Mouse (Mus musculus) heart, embryonic 10.5 days (tissue): ENCODE results near the gene Dusp7. TPM values are rescaled to one million over a fixed set of nuclear protein-coding genes. Genes with fewer than 3 reads are reported as not detected.

ENCODE experiments used
- DNase-seq: peaks from one replicate; pipeline ENCODE4 v3.0.0-alpha.2; 2017; ENCODE audit warnings: low spot score
- H3K27ac ChIP-seq: fragments of 300-500 bp; sonication (generic); 2 replicates; pipeline ENCODE4 v1.5.1; 2016; ENCODE audit warnings: mild to moderate bottlenecking
- H3K27me3 ChIP-seq: fragments of 300-500 bp; sonication (generic); 2 replicates; pipeline ENCODE4 v1.6.1; 2016; ENCODE audit warnings: mild to moderate bottlenecking; ENCODE audit not compliant: poor library complexity, insufficient read depth, severe bottlenecking
- H3K36me3 ChIP-seq: fragments of 300-500 bp; sonication (generic); 2 replicates; pipeline ENCODE4 v1.6.1; 2016; ENCODE audit warnings: mild to moderate bottlenecking, moderate library complexity
- H3K4me1 ChIP-seq: fragments of 300-500 bp; sonication (generic); 2 replicates; pipeline ENCODE4 v1.6.1; 2016; ENCODE audit warnings: mild to moderate bottlenecking
- H3K4me3 ChIP-seq: fragments of 300-500 bp; sonication (generic); 2 replicates; pipeline ENCODE4 v1.5.1; 2016; ENCODE audit warnings: mild to moderate bottlenecking, moderate library complexity
- H3K9me3 ChIP-seq: fragments of 300-500 bp; sonication (generic); 2 replicates; pipeline ENCODE4 v1.6.1; 2016; ENCODE audit warnings: mild to moderate bottlenecking, moderate library complexity
- WGBS: fragments of 180-500 bp; shearing (Covaris S2); methylation state at CpG from one replicate; pipeline ENCODE4 v1.1.7; 2016; 5-methylcytosine and 5-hydroxymethylcytosine counted together
- polyA plus RNA-seq: library from polyadenylated mRNA; unstranded; fragments of >200 nt; fragmentation: Nextera tagmentation; extraction: Ambion mirVana; gene quantifications from 2 replicates; pipeline ENCODE4 v1.2.1, GENCODE M21; 2016

Gene Dusp7
- polyA plus RNA-seq, 1 experiment from 2014 or later, result 21.0 TPM

DNA sequence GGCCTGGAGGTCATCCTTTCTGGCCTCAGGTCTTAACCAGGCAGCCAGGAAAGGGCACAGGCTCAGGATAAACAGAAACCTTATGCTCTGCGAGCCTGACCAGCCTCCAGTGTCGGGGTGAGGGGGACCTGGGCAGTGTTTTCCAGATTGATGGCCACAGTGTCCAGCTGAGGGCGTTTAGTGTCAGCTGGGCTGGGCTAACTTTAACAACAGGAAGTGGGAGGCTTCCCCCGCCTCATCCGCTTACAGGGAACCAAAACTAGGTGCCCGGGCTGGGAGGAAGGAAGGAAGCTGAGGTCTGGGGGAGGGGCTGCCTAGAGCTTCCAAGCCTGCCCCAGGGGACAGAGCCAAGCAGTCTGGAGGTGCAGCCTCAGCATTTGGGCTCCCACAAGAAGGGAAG is 3.3 kb downstream of the Dusp7 start:
- Histone ChIP-seq H3K9me3 (no peaks in the 10 kb centered on the region), H3K4me3 (peak overlapping the region; percentile 88), H3K27me3 (no peaks in the 10 kb centered on the region), H3K36me3 (peaks cover 58% of the 10 kb centered on the region), H3K4me1 (peaks cover 51% of the 10 kb centered on the region), H3K27ac (peak overlapping the region; percentile 98)
- WGBS, result 8% methylated on average over 6 of the region's 6 CpGs
- no peak for DNase-seq

DNA sequence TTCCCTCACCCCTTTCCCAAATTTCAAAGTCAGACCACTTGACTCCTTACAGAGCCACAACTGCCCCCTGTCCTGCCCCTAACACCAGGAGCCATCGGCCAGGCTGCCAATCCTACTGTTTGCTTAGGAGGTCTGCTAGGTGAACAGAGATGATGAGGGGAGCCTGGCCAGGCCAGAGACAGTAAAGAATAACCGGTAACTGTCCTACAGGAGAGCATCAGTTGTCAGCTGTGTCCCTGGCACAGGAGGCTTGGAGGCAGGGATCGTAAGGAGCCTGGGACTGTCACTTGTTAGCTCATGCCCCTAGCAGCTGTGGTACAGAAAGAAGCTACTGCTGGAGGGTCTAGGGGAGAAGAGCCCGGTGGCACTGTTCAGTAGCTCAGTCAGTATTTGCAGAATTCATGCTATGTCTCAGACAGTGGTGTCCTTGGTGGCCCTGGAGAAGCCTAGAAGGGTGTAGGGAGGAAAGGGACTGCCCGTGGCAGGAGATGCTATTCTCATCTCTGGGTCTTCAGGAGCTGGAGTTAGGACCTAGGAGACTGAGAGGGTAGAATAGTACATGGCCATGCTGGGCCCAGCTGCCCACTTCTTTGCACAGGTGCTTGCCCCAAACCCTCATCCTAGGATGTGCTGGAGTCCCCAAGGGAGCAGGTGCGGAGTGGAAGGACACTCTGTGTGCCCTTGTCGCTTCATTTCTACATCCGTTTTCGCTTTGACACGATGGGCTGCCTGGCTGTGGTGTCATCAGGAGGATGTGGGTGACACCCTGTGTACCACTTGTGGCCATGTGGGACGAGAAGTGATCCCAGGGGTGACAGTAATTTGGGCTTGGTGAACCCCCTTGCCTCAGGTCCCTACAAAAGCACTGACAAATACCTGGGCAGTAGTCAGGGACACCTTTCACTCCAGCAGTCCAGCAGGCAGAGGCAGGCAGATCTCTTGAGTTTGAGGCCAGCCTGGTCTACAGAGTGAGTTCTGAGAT is 4.3 kb downstream of the Dusp7 start:
- Histone ChIP-seq H3K27me3 (no peaks in the 10 kb centered on the region), H3K27ac (peak overlapping the region; percentile 98), H3K4me3 (peak overlapping the region; percentile 88), H3K4me1 (peaks cover 48% of the 10 kb centered on the region), H3K36me3 (peaks cover 67% of the 10 kb centered on the region), H3K9me3 (no peaks in the 10 kb centered on the region)
- WGBS, result 93% methylated on average over 11 of the region's 11 CpGs
- no peak for DNase-seq

DNA sequence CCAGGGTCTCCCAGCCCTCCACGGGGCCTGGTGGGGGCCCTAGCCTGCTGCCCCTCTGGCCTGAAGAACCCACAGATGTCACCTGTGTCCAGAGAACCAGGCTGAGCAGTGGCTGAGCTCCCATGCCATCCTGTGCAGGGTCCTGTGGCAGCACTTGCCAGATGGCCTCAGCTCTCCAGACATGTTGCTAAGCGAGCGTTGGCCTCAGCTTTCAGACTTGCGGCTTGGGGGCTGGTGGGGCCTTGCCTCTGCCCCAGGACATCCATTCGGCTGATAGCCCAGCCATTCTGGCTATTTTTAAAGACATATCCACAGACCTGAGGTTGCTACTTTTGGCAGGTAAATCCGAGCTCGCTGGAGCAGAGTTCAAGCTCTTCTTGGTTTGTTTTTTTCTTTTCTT is 5.5 kb downstream of the Dusp7 start:
- Histone ChIP-seq H3K27ac (no peak overlapping the region), H3K4me3 (no peak overlapping the region), H3K4me1 (peaks cover 53% of the 10 kb centered on the region), H3K9me3 (no peaks in the 10 kb centered on the region), H3K27me3 (no peaks in the 10 kb centered on the region), H3K36me3 (peaks cover 79% of the 10 kb centered on the region)
- no peak for DNase-seq
- 82% methylated on average over 7 of the region's 7 CpGs for WGBS

DNA sequence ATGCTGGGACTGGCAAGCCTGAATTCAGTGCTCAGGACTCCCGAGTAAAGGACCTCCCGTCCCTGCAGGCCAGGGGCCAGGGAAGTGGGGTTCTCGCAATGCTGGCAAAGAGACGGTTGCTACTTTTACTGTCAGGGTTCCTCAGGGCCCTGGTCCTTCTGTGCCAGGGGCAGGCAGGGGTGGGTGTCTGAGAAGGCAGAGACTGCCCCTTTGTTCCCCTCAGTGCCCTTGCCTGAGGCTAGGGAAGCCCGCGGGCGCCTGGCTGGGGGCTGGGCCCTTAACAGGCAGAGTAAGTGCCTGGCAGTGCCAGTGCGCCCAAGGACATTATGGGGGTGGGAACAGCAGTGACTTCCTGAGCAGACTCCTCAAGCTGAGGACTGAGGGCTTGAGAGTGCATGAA is 8.8 kb downstream of the Dusp7 start:
- Histone ChIP-seq H3K27me3 (no peaks in the 10 kb centered on the region), H3K4me3 (no peak overlapping the region), H3K4me1 (peaks cover 43% of the 10 kb centered on the region), H3K9me3 (no peaks in the 10 kb centered on the region), H3K36me3 (peaks cover 61% of the 10 kb centered on the region), H3K27ac (0 out of 2 replicates have a peak overlapping the region, but pooled peaks have one; percentile 47)
- 87% methylated on average over 8 of the region's 8 CpGs for WGBS
- DNase-seq, result no peak

- Histone ChIP-seq H3K4me1 (peaks cover 36% of the 10 kb centered on the region), H3K9me3 (no peaks in the 10 kb centered on the region), H3K36me3 (peaks cover 53% of the 10 kb centered on the region), H3K27me3 (no peaks in the 10 kb centered on the region), H3K27ac (no peak overlapping the region; the same call in none of the 2 replicates), H3K4me3 (no peak overlapping the region)
- 78% methylated on average over 3 of the region's 3 CpGs for WGBS
- DNase-seq, result no peak
These were observed 9.6 kb downstream of the Dusp7 start for GRCm38 (mm10) chr9:106378045-106378444.

DNA sequence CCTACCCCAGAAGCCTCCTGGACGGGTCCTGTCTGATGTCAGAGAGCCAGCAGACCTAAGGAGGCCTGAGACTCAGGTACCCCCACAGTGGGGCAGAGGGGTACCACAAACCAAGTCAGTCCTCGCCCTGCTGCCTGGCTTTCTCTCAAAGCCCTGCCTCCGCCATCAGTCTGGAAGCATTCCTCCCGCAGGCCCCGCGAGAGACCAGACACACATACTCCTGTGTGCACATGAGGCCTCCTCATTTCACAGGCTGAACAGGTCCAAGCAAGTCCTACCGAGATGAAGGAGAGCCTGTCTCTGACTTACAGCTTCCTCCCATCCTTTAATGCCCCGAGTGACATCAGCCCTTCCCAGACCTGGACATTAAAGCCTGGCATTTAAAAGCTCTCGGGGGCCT is 10.3 kb downstream of the Dusp7 start:
- Histone ChIP-seq H3K27me3 (no peaks in the 10 kb centered on the region), H3K27ac (no peak overlapping the region), H3K4me3 (no peak overlapping the region), H3K4me1 (peaks cover 36% of the 10 kb centered on the region), H3K36me3 (peaks cover 46% of the 10 kb centered on the region), H3K9me3 (no peaks in the 10 kb centered on the region)
- DNase-seq, result no peak
- 70% methylated on average over 9 of the region's 9 CpGs for whole genome bisulfite sequencing

DNA sequence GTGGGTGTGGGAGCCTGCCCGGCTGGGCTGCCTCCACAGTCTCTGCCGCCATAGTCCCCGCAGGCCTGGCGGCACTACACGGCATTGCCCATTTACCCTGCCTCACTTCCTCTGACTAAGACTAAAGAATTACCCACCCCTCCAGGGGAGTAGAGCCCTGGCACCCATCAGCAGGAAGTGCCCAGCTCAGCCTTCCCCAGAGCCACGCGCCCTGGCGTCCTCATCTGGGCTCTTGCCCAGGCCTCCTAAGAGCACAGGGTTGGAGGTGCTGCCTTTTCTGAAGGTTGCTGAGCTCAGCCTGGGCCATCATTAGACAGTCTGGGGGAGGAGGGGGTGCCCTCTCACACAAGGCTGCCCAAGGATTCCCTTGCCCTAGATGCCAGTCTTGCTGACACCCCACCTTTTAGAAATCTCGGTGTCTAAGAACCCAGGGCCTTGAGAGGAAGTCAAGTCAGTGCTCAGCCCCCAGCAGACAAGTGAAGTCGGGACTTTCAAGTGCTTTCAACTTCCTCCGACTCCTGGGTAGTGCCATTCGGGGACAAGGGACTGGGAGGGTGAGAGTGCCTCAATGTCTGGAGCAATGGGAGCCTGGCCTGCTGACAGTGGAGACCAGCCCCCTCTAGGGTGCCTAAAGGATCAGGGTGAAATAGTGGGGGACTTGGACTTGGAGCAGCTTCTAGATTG is 17.9 kb downstream of the Dusp7 start:
- Histone ChIP-seq H3K36me3 (no peaks in the 10 kb centered on the region), H3K4me3 (no peak overlapping the region), H3K4me1 (peaks cover 47% of the 10 kb centered on the region), H3K27ac (no peak overlapping the region), H3K27me3 (peaks cover 6% of the 10 kb centered on the region; the same call in 1 of the 2 replicates), H3K9me3 (no peaks in the 10 kb centered on the region)
- WGBS, result 87% methylated on average over 12 of the region's 12 CpGs
- no peak for DNase-seq

- no peaks in the 10 kb centered on the region for H3K9me3 ChIP-seq
- WGBS, result 56% methylated on average over 11 of the region's 11 CpGs
- no peaks in the 10 kb centered on the region for H3K36me3 ChIP-seq
- 0 out of 2 replicates have a peak overlapping the region, but pooled peaks have one; percentile 3 for H3K4me3 ChIP-seq
- no peaks in the 10 kb centered on the region for H3K27me3 ChIP-seq
- H3K4me1 ChIP-seq, result peaks cover 59% of the 10 kb centered on the region
- H3K27ac ChIP-seq, result peak overlapping the region; percentile 73
- DNase-seq, result no peak
These were observed 24.5 kb downstream of the Dusp7 start for GRCm38 (mm10) chr9:106392828-106393527.

DNA sequence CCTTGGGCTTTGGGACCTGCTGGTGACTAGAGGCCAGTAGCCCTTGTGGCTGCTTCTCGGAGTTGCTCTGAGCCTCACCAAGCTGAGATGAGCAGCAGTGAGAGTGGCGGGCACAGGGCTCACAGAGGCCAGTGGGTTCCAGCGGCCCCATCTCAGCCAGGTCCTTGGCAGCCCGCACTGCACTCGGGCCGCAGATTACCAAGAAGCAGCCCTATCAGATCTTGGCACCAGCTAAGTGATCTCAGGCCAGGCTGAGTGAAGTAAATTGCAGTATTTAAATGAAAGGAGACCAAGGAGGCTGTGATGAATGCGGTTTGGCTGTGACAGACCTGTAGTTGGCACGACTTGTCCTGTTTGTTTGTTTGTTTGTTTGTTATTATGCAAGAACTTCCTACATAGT is 25.1 kb downstream of the Dusp7 start:
- 86% methylated on average over 8 of the region's 8 CpGs for WGBS
- H3K9me3 ChIP-seq, result no peaks in the 10 kb centered on the region
- peak overlapping the region; percentile 73 for H3K27ac ChIP-seq
- H3K36me3 ChIP-seq, result no peaks in the 10 kb centered on the region
- H3K4me3 ChIP-seq, result 0 out of 2 replicates have a peak overlapping the region, but pooled peaks have one; percentile 3
- no peak for DNase-seq
- peaks cover 63% of the 10 kb centered on the region for H3K4me1 ChIP-seq
- no peaks in the 10 kb centered on the region for H3K27me3 ChIP-seq

GRCm38 (mm10) chr9:106394649-106395602 is 26.5 kb downstream of the Dusp7 start:
- Histone ChIP-seq H3K36me3 (no peaks in the 10 kb centered on the region), H3K27ac (peak overlapping the region; percentile 76), H3K4me1 (peaks cover 70% of the 10 kb centered on the region), H3K4me3 (no peak overlapping the region), H3K9me3 (no peaks in the 10 kb centered on the region), H3K27me3 (no peaks in the 10 kb centered on the region)
- no peak for DNase-seq
- 55% methylated on average over 11 of the region's 11 CpGs for WGBS

GRCm38 (mm10) chr9:106397733-106398132 is 29.3 kb downstream of the Dusp7 start:
- H3K4me3 ChIP-seq, result no peak overlapping the region
- H3K4me1 ChIP-seq, result peaks cover 64% of the 10 kb centered on the region
- no peaks in the 10 kb centered on the region for H3K36me3 ChIP-seq
- H3K27me3 ChIP-seq, result peaks cover 7% of the 10 kb centered on the region; the same call in 1 of the 2 replicates
- no peaks in the 10 kb centered on the region for H3K9me3 ChIP-seq
- H3K27ac ChIP-seq, result peak overlapping the region; percentile 75
- WGBS, result 16% methylated on average over 4 of the region's 4 CpGs
- no peak for DNase-seq
